Mouse (Mus musculus): ENCODE results near the gene Sntg2. TPM values are rescaled to one million over a fixed set of nuclear protein-coding genes. Genes with fewer than 3 reads are reported as not detected.

The Sntg2 gene
- polyA plus RNA-seq, 2 experiments, result 1.4 TPM

DNA sequence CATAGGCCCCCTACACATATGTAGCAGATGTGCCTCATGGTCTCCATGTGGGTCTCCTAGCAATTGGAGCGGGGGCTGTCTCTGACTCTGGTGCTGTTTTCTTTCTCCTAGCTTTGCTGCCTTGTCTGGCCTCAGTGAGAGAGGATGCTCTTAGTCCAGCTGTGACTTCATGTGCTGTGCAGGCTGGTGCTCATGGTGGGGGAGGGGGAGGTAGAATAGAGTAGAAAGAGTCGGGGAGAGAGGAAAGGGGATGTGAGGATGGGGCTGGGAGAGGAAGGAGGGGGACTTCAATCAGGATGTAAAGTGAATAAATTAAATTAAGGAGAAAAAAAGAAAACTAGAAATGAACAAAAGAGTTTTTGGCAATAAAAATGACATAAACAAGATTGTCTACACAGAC is 20.8 kb downstream of the Sntg2 start:
- Histone ChIP-seq H3K4me2 (replicated peaks; ENCODE audit: low read depth, low read length, severe bottlenecking) (no peak overlapping the region), H3K4me1 (ENCODE audit: control insufficient read depth, insufficient read depth, low read length) (no peaks in the 10 kb centered on the region), H3K9me3 (ENCODE audit: control insufficient read depth, low read length) (no peaks in the 10 kb centered on the region), H3K27me3 (ENCODE audit: control insufficient read depth, insufficient read depth, low read length) (no peaks in the 10 kb centered on the region), H3K4me3 (replicated peaks; ENCODE audit: low read length) (no peak overlapping the region), H3K27ac (replicated peaks; ENCODE audit: low read depth, low read length) (no peak overlapping the region), H3K9ac (ENCODE audit: low read depth, low read length, severe bottlenecking) (no peak overlapping the region), H3K36me3 (ENCODE audit: control insufficient read depth, insufficient read depth, low read length) (no peaks in the 10 kb centered on the region)
- TF ChIP-seq POLR2A (IDR thresholded peaks at IDR 0.05; ENCODE audit: borderline replicate concordance, extremely low read depth, insufficient read depth, insufficient read length), result no peak
- 61% methylated on average over 2 of the region's 2 CpGs for WGBS
- ATAC-seq (ENCODE audit: low FRiP score, low read depth) (no peak), DNase-seq (ENCODE audit: low spot score) (no peak)

GRCm38 (mm10) chr12:30348036-30348435 is 25.1 kb downstream of the Sntg2 start:
- 77% methylated on average over 1 of the region's 1 CpGs for WGBS
- H3K9ac ChIP-seq (ENCODE audit: low read depth, low read length, severe bottlenecking), result no peak overlapping the region
- H3K36me3 ChIP-seq (ENCODE audit: control insufficient read depth, insufficient read depth, low read length), result no peaks in the 10 kb centered on the region
- no peak overlapping the region for H3K4me3 ChIP-seq (replicated peaks; ENCODE audit: low read length)
- no peak for TF ChIP-seq POLR2A (IDR thresholded peaks at IDR 0.05; ENCODE audit: borderline replicate concordance, extremely low read depth, insufficient read depth, insufficient read length)
- no peaks in the 10 kb centered on the region for H3K9me3 ChIP-seq (ENCODE audit: control insufficient read depth, low read length)
- H3K27ac ChIP-seq (replicated peaks; ENCODE audit: low read depth, low read length), result no peak overlapping the region
- ATAC-seq (ENCODE audit: low FRiP score, low read depth), result no peak
- peaks cover 4% of the 10 kb centered on the region; the same call in 1 of the 2 replicates for H3K4me1 ChIP-seq (ENCODE audit: control insufficient read depth, insufficient read depth, low read length)
- no peak for DNase-seq (ENCODE audit: low spot score)
- no peaks in the 10 kb centered on the region for H3K27me3 ChIP-seq (ENCODE audit: control insufficient read depth, insufficient read depth, low read length)
- no peak overlapping the region for H3K4me2 ChIP-seq (replicated peaks; ENCODE audit: low read depth, low read length, severe bottlenecking)

- ATAC-seq (ENCODE audit: low FRiP score, low read depth) (no peak), DNase-seq (ENCODE audit: low spot score) (no peak)
- peaks cover 4% of the 10 kb centered on the region; the same call in 1 of the 2 replicates for H3K4me1 ChIP-seq (ENCODE audit: control insufficient read depth, insufficient read depth, low read length)
- no peaks in the 10 kb centered on the region for H3K9me3 ChIP-seq (ENCODE audit: control insufficient read depth, low read length)
- H3K27me3 ChIP-seq (ENCODE audit: control insufficient read depth, insufficient read depth, low read length), result no peaks in the 10 kb centered on the region
- no peak overlapping the region for H3K27ac ChIP-seq (replicated peaks; ENCODE audit: low read depth, low read length)
- no peak overlapping the region for H3K9ac ChIP-seq (ENCODE audit: low read depth, low read length, severe bottlenecking)
- H3K36me3 ChIP-seq (ENCODE audit: control insufficient read depth, insufficient read depth, low read length), result no peaks in the 10 kb centered on the region
- H3K4me3 ChIP-seq (replicated peaks; ENCODE audit: low read length), result no peak overlapping the region
- no peak overlapping the region for H3K4me2 ChIP-seq (replicated peaks; ENCODE audit: low read depth, low read length, severe bottlenecking)
- TF ChIP-seq POLR2A (IDR thresholded peaks at IDR 0.05; ENCODE audit: borderline replicate concordance, extremely low read depth, insufficient read depth, insufficient read length), result no peak
- 87% methylated on average over 4 of the region's 4 CpGs for WGBS
Observed at GRCm38 (mm10) chr12:30347284-30347683, 25.9 kb downstream of the Sntg2 start.

GRCm38 (mm10) chr12:30344806-30345205 is 28.4 kb downstream of the Sntg2 start:
- Histone ChIP-seq H3K9me3 (ENCODE audit: control insufficient read depth, low read length) (no peaks in the 10 kb centered on the region), H3K36me3 (ENCODE audit: control insufficient read depth, insufficient read depth, low read length) (no peaks in the 10 kb centered on the region), H3K27ac (replicated peaks; ENCODE audit: low read depth, low read length) (no peak overlapping the region), H3K4me1 (ENCODE audit: control insufficient read depth, insufficient read depth, low read length) (peaks cover 4% of the 10 kb centered on the region; the same call in 1 of the 2 replicates), H3K4me2 (replicated peaks; ENCODE audit: low read depth, low read length, severe bottlenecking) (no peak overlapping the region), H3K4me3 (replicated peaks; ENCODE audit: low read length) (no peak overlapping the region), H3K27me3 (ENCODE audit: control insufficient read depth, insufficient read depth, low read length) (no peaks in the 10 kb centered on the region), H3K9ac (ENCODE audit: low read depth, low read length, severe bottlenecking) (no peak overlapping the region)
- ATAC-seq (ENCODE audit: low FRiP score, low read depth), result no peak
- 15% methylated on average over 1 of the region's 1 CpGs for WGBS
- peak; percentile 36 for DNase-seq (ENCODE audit: low spot score)
- no peak for TF ChIP-seq POLR2A (IDR thresholded peaks at IDR 0.05; ENCODE audit: borderline replicate concordance, extremely low read depth, insufficient read depth, insufficient read length)

- no peaks in the 10 kb centered on the region for H3K4me1 ChIP-seq (ENCODE audit: control insufficient read depth, insufficient read depth, low read length)
- no peak overlapping the region for H3K4me3 ChIP-seq (replicated peaks; ENCODE audit: low read length)
Observed at GRCm38 (mm10) chr12:30336301-30336700, 36.9 kb downstream of the Sntg2 start.

DNA sequence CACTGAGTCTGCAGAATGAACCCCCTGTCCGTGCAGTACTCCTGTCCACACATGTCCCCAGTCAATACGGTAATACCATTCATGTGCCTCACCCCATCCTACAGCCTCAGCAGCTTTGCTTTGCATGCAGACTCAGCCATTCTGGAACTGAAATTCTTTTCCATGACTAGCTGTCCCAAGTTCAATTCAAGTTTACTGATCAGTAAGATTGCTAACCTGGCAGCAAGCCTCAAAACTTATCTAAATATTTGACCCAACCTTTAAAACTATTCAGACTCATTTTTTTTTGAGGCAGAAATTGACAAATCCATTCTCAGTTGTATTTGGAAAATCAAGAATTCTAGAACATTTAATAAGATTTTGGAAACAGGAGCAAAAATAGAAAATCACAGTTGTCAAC is 38.7 kb downstream of the Sntg2 start:
- Histone ChIP-seq H3K27ac (replicated peaks; ENCODE audit: low read depth, low read length) (no peak overlapping the region), H3K36me3 (ENCODE audit: control insufficient read depth, insufficient read depth, low read length) (no peaks in the 10 kb centered on the region), H3K4me1 (ENCODE audit: control insufficient read depth, insufficient read depth, low read length) (no peaks in the 10 kb centered on the region), H3K9me3 (ENCODE audit: control insufficient read depth, low read length) (no peaks in the 10 kb centered on the region), H3K4me2 (replicated peaks; ENCODE audit: low read depth, low read length, severe bottlenecking) (no peak overlapping the region), H3K9ac (ENCODE audit: low read depth, low read length, severe bottlenecking) (no peak overlapping the region), H3K27me3 (ENCODE audit: control insufficient read depth, insufficient read depth, low read length) (no peaks in the 10 kb centered on the region), H3K4me3 (replicated peaks; ENCODE audit: low read length) (no peak overlapping the region)
- ATAC-seq (ENCODE audit: low FRiP score, low read depth) (no peak), DNase-seq (ENCODE audit: low spot score) (no peak)
- WGBS, result 65% methylated on average over 2 of the region's 2 CpGs
- no peak for TF ChIP-seq POLR2A (IDR thresholded peaks at IDR 0.05; ENCODE audit: borderline replicate concordance, extremely low read depth, insufficient read depth, insufficient read length)

More at GRCm38 (mm10) chr12:30336301-30336700, 36.9 kb downstream of the Sntg2 start:
- 82% methylated on average over 5 of the region's 5 CpGs for WGBS
- Histone ChIP-seq H3K27me3 (ENCODE audit: control insufficient read depth, insufficient read depth, low read length) (no peaks in the 10 kb centered on the region), H3K9me3 (ENCODE audit: control insufficient read depth, low read length) (no peaks in the 10 kb centered on the region), H3K36me3 (ENCODE audit: control insufficient read depth, insufficient read depth, low read length) (no peaks in the 10 kb centered on the region), H3K4me2 (replicated peaks; ENCODE audit: low read depth, low read length, severe bottlenecking) (no peak overlapping the region), H3K9ac (ENCODE audit: low read depth, low read length, severe bottlenecking) (no peak overlapping the region), H3K27ac (replicated peaks; ENCODE audit: low read depth, low read length) (no peak overlapping the region)
- ATAC-seq (ENCODE audit: low FRiP score, low read depth) (no peak), DNase-seq (ENCODE audit: low spot score) (no peak)
- TF ChIP-seq POLR2A (IDR thresholded peaks at IDR 0.05; ENCODE audit: borderline replicate concordance, extremely low read depth, insufficient read depth, insufficient read length), result no peak

All from limb, embryonic 14.5 days (tissue).